Mouse (Mus musculus) MEL (cell line): ENCODE measurements at regions not wholly inside any gene's neighbourhood (a gene's known extent, or its start where the extent isn't known, plus 50 kb on each side); places are given as distances from the start of the nearest gene placed in this dataset.

ENCODE experiments used
- DNase-seq: peaks from one replicate; pipeline ENCODE4 v3.0.0; 2011; ENCODE audit warnings: low read depth, low spot score
- H3K27ac ChIP-seq: 2 replicates; pipeline ENCODE4 v1.5.1; 2012; ENCODE audit warnings: low read depth, mild to moderate bottlenecking, control low read depth, low read length, moderate library complexity; ENCODE audit not compliant: control insufficient read depth
- H3K27me3 ChIP-seq, 2 experiments: fragments of 150-350 bp in 1 of 2; sonication (generic) in 1 of 2; 2 replicates each; pipeline ENCODE4 v1.6.1; 2012; ENCODE audit warnings: low read length in 2 of 2, mild to moderate bottlenecking in 2 of 2, improper control_type of control experiment in 1 of 2, moderate library complexity in 1 of 2; ENCODE audit not compliant: insufficient read depth in 2 of 2, control insufficient read depth in 1 of 2
- H3K36me3 ChIP-seq, 2 experiments: 2 replicates each; pipeline ENCODE4 v1.6.1; 2012 to 2014; ENCODE audit warnings: low read length in 2 of 2, improper control_type of control experiment in 1 of 2, inconsistent platforms in 1 of 2, mild to moderate bottlenecking in 1 of 2; ENCODE audit not compliant: insufficient read depth in 2 of 2, control insufficient read depth in 1 of 2
- H3K4me1 ChIP-seq, 2 experiments: fragments of 150-350 bp in 1 of 2; sonication (generic) in 1 of 2; 2 replicates each; pipeline ENCODE4 v1.6.1; 2012; ENCODE audit warnings: low read length in 2 of 2, improper control_type of control experiment in 1 of 2, mild to moderate bottlenecking in 1 of 2; ENCODE audit not compliant: insufficient read depth in 2 of 2, control insufficient read depth in 1 of 2
- H3K4me3 ChIP-seq, 2 experiments: fragments of 150-350 bp in 1 of 2; sonication (generic) in 1 of 2; 2 replicates each; pipeline ENCODE4 v1.5.1; 2012; ENCODE audit warnings: low read depth in 2 of 2, low read length in 2 of 2, mild to moderate bottlenecking in 2 of 2, moderate library complexity in 2 of 2, control low read depth in 1 of 2, improper control_type of control experiment in 1 of 2; ENCODE audit not compliant: control insufficient read depth in 1 of 2, insufficient read depth in 1 of 2
- H3K79me2 ChIP-seq: 2 replicates; pipeline ENCODE4 v1.6.1; 2012; ENCODE audit warnings: mild to moderate bottlenecking, low read length, moderate library complexity; ENCODE audit not compliant: control insufficient read depth, poor library complexity, insufficient read depth
- H3K9ac ChIP-seq: 2 replicates; pipeline ENCODE4 v1.6.1; 2012; ENCODE audit warnings: low read depth, mild to moderate bottlenecking, control low read depth, low read length, moderate library complexity; ENCODE audit not compliant: control insufficient read depth, poor library complexity, severe bottlenecking
- H3K9me3 ChIP-seq: fragments of 150-350 bp; sonication (generic); replicated peaks from 2 replicates; pipeline ENCODE4 v1.6.1; 2012; ENCODE audit warnings: mild to moderate bottlenecking, low read length, improper control_type of control experiment, moderate library complexity; ENCODE audit not compliant: insufficient read depth
- BHLHE40 ChIP-seq: IDR thresholded peaks from 2 replicates; pipeline ENCODE4 v1.6.1; 2012; ENCODE audit warnings: low read depth, mild to moderate bottlenecking, inconsistent platforms, low read length, improper control_type of control experiment, borderline replicate concordance
- CHD2 ChIP-seq: IDR thresholded peaks from 2 replicates; pipeline ENCODE4 v1.6.1; 2011; ENCODE audit warnings: low read length, improper control_type of control experiment
- CTCF ChIP-seq, 3 experiments: IDR thresholded peaks in 2 of 3; conservative IDR thresholded peaks in 1 of 3; 2 replicates each; pipeline ENCODE4 v1.5.1; 2011 to 2012; ENCODE audit warnings: low read length in 3 of 3, low read depth in 2 of 3, mild to moderate bottlenecking in 2 of 3, improper control_type of control experiment in 1 of 3, inconsistent platforms in 1 of 3, mixed read lengths in 1 of 3, moderate library complexity in 1 of 3; ENCODE audit not compliant: control insufficient read depth in 1 of 3, insufficient read depth in 1 of 3, poor library complexity in 1 of 3, severe bottlenecking in 1 of 3
- E2F4 ChIP-seq: IDR thresholded peaks from 2 replicates; pipeline ENCODE4 v1.6.1; 2011; ENCODE audit warnings: low read depth, low read length, improper control_type of control experiment, borderline replicate concordance
- ELF1 ChIP-seq: IDR thresholded peaks from 2 replicates; pipeline ENCODE4 v1.6.1; 2014; ENCODE audit warnings: low read depth, mild to moderate bottlenecking, inconsistent platforms, low read length, improper control_type of control experiment, moderate library complexity
- EP300 ChIP-seq, 2 experiments: IDR thresholded peaks; 2 replicates each; pipeline ENCODE4 v1.6.1; 2011; ENCODE audit warnings: improper control_type of control experiment in 2 of 2, low read length in 2 of 2, low read depth in 1 of 2, mild to moderate bottlenecking in 1 of 2
- ETS1 ChIP-seq: IDR thresholded peaks from 2 replicates; pipeline ENCODE4 v1.6.1; 2012; ENCODE audit warnings: low read depth, mild to moderate bottlenecking, inconsistent platforms, low read length, improper control_type of control experiment, moderate library complexity
- GABPA ChIP-seq: IDR thresholded peaks from 2 replicates; pipeline ENCODE4 v1.6.1; 2012; ENCODE audit warnings: low read depth, mild to moderate bottlenecking, inconsistent platforms, low read length, improper control_type of control experiment, moderate library complexity
- HCFC1 ChIP-seq: IDR thresholded peaks from 2 replicates; pipeline ENCODE4 v1.6.1; 2012; ENCODE audit warnings: low read depth, mild to moderate bottlenecking, inconsistent platforms, low read length, improper control_type of control experiment, moderate library complexity
- JUND ChIP-seq: IDR thresholded peaks from 2 replicates; pipeline ENCODE4 v1.6.1; 2011; ENCODE audit warnings: low read depth, mild to moderate bottlenecking, improper control_type of control experiment, low read length
- MAFK ChIP-seq: IDR thresholded peaks from 2 replicates; pipeline ENCODE4 v1.6.1; 2011; ENCODE audit warnings: low read depth, mild to moderate bottlenecking, low read length, improper control_type of control experiment, borderline replicate concordance
- MAX ChIP-seq: IDR thresholded peaks from 2 replicates; pipeline ENCODE4 v1.6.1; 2011; ENCODE audit warnings: low read length, improper control_type of control experiment
- MAZ ChIP-seq: IDR thresholded peaks from 2 replicates; pipeline ENCODE4 v1.6.1; 2012; ENCODE audit warnings: low read depth, mild to moderate bottlenecking, inconsistent platforms, low read length, improper control_type of control experiment
- MEF2A ChIP-seq: IDR thresholded peaks from 2 replicates; pipeline ENCODE4 v1.6.1; 2014; ENCODE audit warnings: low read depth, mild to moderate bottlenecking, inconsistent platforms, low read length, improper control_type of control experiment; ENCODE audit not compliant: poor library complexity, insufficient replicate concordance, severe bottlenecking; ENCODE audit errors: extremely low read depth
- MXI1 ChIP-seq: IDR thresholded peaks from 2 replicates; pipeline ENCODE4 v1.6.1; 2011; ENCODE audit warnings: mild to moderate bottlenecking, low read depth, low read length, improper control_type of control experiment
- MYB ChIP-seq: IDR thresholded peaks from 2 replicates; pipeline ENCODE4 v1.6.1; 2011; ENCODE audit warnings: mild to moderate bottlenecking, low read depth, low read length, improper control_type of control experiment
- POLR2A ChIP-seq, 2 experiments: IDR thresholded peaks; 2 replicates each; pipeline ENCODE4 v1.6.1; 2011 to 2012; ENCODE audit warnings: low read length in 2 of 2, mild to moderate bottlenecking in 2 of 2, control low read depth in 1 of 2, improper control_type of control experiment in 1 of 2, low read depth in 1 of 2, moderate library complexity in 1 of 2; ENCODE audit not compliant: control insufficient read depth in 1 of 2, insufficient read depth in 1 of 2, poor library complexity in 1 of 2
- POLR2AphosphoS2 ChIP-seq: IDR thresholded peaks from 2 replicates; pipeline ENCODE4 v1.6.1; 2011; ENCODE audit warnings: low read length, improper control_type of control experiment
- RAD21 ChIP-seq: IDR thresholded peaks from 2 replicates; pipeline ENCODE4 v1.6.1; 2011; ENCODE audit warnings: mild to moderate bottlenecking, low read depth, low read length, improper control_type of control experiment
- SIN3A ChIP-seq: IDR thresholded peaks from 2 replicates; pipeline ENCODE4 v1.6.1; 2012; ENCODE audit warnings: low read length, improper control_type of control experiment, inconsistent platforms
- SMC3 ChIP-seq: IDR thresholded peaks from 2 replicates; pipeline ENCODE4 v1.6.1; 2011; ENCODE audit warnings: low read depth, low read length, improper control_type of control experiment
- TCF12 ChIP-seq: IDR thresholded peaks from 2 replicates; pipeline ENCODE4 v1.6.1; 2014; ENCODE audit warnings: low read depth, mild to moderate bottlenecking, inconsistent platforms, low read length, improper control_type of control experiment, moderate library complexity
- ZC3H11A ChIP-seq: IDR thresholded peaks from 2 replicates; pipeline ENCODE4 v1.6.1; 2012; ENCODE audit warnings: low read depth, mild to moderate bottlenecking, inconsistent platforms, low read length, improper control_type of control experiment
- ZKSCAN1 ChIP-seq: IDR thresholded peaks from 2 replicates; pipeline ENCODE4 v1.6.1; 2012; ENCODE audit warnings: low read depth, mild to moderate bottlenecking, inconsistent platforms, low read length, improper control_type of control experiment, moderate library complexity
- ZMIZ1 ChIP-seq: IDR thresholded peaks from 2 replicates; pipeline ENCODE4 v1.6.1; 2012; ENCODE audit warnings: low read depth, mild to moderate bottlenecking, inconsistent platforms, low read length, improper control_type of control experiment, moderate library complexity
- ZNF384 ChIP-seq: IDR thresholded peaks from 2 replicates; pipeline ENCODE4 v1.6.1; 2012; ENCODE audit warnings: low read depth, mild to moderate bottlenecking, inconsistent platforms, low read length, improper control_type of control experiment

GRCm38 (mm10) chr1:61202079-61202478, 224.4 kb downstream of the Icos start:
- H3K27ac ChIP-seq: no peak overlapping the region
- no peaks in the 10 kb centered on the region for H3K27me3 ChIP-seq
- H3K79me2 ChIP-seq: no peaks in the 10 kb centered on the region
- H3K36me3 ChIP-seq: no peaks in the 10 kb centered on the region
- no peaks in the 10 kb centered on the region for H3K9me3 ChIP-seq
- TF ChIP-seq BHLHE40 (no peak), ZNF384 (no peak), CTCF (IDR thresholded peaks at IDR 0.05 in 2 of 3, conservative IDR thresholded peaks at IDR 0.05 in 1 of 3; ENCODE audit: control insufficient read depth in 1 of 3, insufficient read depth in 1 of 3, low read depth in 2 of 3, low read length in 3 of 3, poor library complexity in 1 of 3, severe bottlenecking in 1 of 3) (no peak), ZMIZ1 (no peak), MAZ (no peak), SMC3 (no peak), TCF12 (no peak), JUND (no peak), POLR2A (IDR thresholded peaks at IDR 0.05; ENCODE audit: control insufficient read depth in 1 of 2, insufficient read depth in 1 of 2, low read depth in 1 of 2, low read length in 2 of 2, poor library complexity in 1 of 2) (no peak), ELF1 (no peak), RAD21 (no peak), GABPA (no peak), SIN3A (no peak)
- no peaks in the 10 kb centered on the region for H3K4me1 ChIP-seq
- H3K4me3 ChIP-seq: no peak overlapping the region
- H3K9ac ChIP-seq: no peak overlapping the region
- DNase-seq: no peak

- no peaks in the 10 kb centered on the region for H3K36me3 ChIP-seq
- no peak overlapping the region for H3K4me3 ChIP-seq
- no peaks in the 10 kb centered on the region for H3K79me2 ChIP-seq
- no peak overlapping the region for H3K9ac ChIP-seq
- no peak overlapping the region for H3K27ac ChIP-seq
- H3K9me3 ChIP-seq: no peaks in the 10 kb centered on the region
- H3K27me3 ChIP-seq: no peaks in the 10 kb centered on the region
- DNase-seq: no peak
- H3K4me1 ChIP-seq: no peaks in the 10 kb centered on the region
- TF ChIP-seq HCFC1: no peak
- no peak for TF ChIP-seq RAD21
- no peak for TF ChIP-seq POLR2AphosphoS2
- no peak for TF ChIP-seq ZC3H11A
- TF ChIP-seq CTCF (IDR thresholded peaks at IDR 0.05 in 2 of 3, conservative IDR thresholded peaks at IDR 0.05 in 1 of 3; ENCODE audit: control insufficient read depth in 1 of 3, insufficient read depth in 1 of 3, low read depth in 2 of 3, low read length in 3 of 3, poor library complexity in 1 of 3, severe bottlenecking in 1 of 3): no peak
- TF ChIP-seq MEF2A: no peak
- TF ChIP-seq ETS1: no peak
- TF ChIP-seq MAX: no peak
- no peak for TF ChIP-seq ZKSCAN1
- TF ChIP-seq SMC3: no peak
- no peak for TF ChIP-seq MXI1
- no peak for TF ChIP-seq MYB
- TF ChIP-seq CHD2: no peak
- no peak for TF ChIP-seq E2F4
- TF ChIP-seq MAZ: no peak
- TF ChIP-seq EP300 (IDR thresholded peaks at IDR 0.05; ENCODE audit: low read depth in 1 of 2, low read length in 2 of 2): no peak
- TF ChIP-seq JUND: no peak
- no peak for TF ChIP-seq MAFK
Observed at GRCm38 (mm10) chr1:61203170-61203569, 225.4 kb downstream of the Icos start.
